Mouse (Mus musculus) thymus, adult 2 months (tissue): ENCODE data around the gene Acap2.

ENCODE experiments used
- CTCF ChIP-seq: fragments of 200-500 bp; IDR thresholded peaks from 2 replicates; pipeline ENCODE4 v1.5.1; 2012; ENCODE audit warnings: mild to moderate bottlenecking, control low read depth, low read length, moderate library complexity, borderline replicate concordance; ENCODE audit not compliant: control insufficient read depth, poor library complexity, insufficient read depth; ENCODE audit errors: extremely low read depth
- POLR2A ChIP-seq: fragments of 200-500 bp; IDR thresholded peaks from 2 replicates; pipeline ENCODE4 v1.6.1; 2012; ENCODE audit warnings: mild to moderate bottlenecking, low read length, control low read depth, moderate library complexity; ENCODE audit not compliant: control insufficient read depth, poor library complexity, insufficient read depth; ENCODE audit errors: extremely low read depth

GRCm38 (mm10) chr16:31165467-31165866, 35.6 kb downstream of the Acap2 start:
- TF ChIP-seq CTCF (no peak), POLR2A (no peak)
